Mouse (Mus musculus) midbrain, postnatal 0 days (tissue): Measurements from ENCODE around the gene Hspa4. TPM values are rescaled to one million over a fixed set of nuclear protein-coding genes. Genes with fewer than 3 reads are reported as not detected.
A peak's percentile ranks its signal among the peaks of the same experiment; 100 is the strongest.

Experiments used
- ATAC-seq: fragments of 200-750 bp; cut with Nextera tagmentation; 2 replicates; pipeline ENCODE4 v1.8.0; 2017; ENCODE audit warnings: moderate number of reproducible peaks, mild to moderate bottlenecking, moderate TSS enrichment, moderate library complexity; ENCODE audit not compliant: low FRiP score
- DNase-seq: peaks from one replicate; pipeline ENCODE4 v3.0.0-alpha.2; 2015; ENCODE audit warnings: low spot score
- H3K27ac ChIP-seq: fragments of 300-500 bp; sonication (generic); 2 replicates; pipeline ENCODE4 v1.5.1; 2014; ENCODE audit warnings: low read depth, mild to moderate bottlenecking, low read length, mixed read lengths
- H3K27me3 ChIP-seq: fragments of 300-500 bp; sonication (generic); 2 replicates; pipeline ENCODE4 v1.6.1; 2014; ENCODE audit warnings: low read length, control low read depth, mixed read lengths; ENCODE audit not compliant: insufficient read depth
- H3K36me3 ChIP-seq: fragments of 300-500 bp; sonication (generic); 2 replicates; pipeline ENCODE4 v1.6.1; 2014; ENCODE audit warnings: low read length, control low read depth, mixed read lengths; ENCODE audit not compliant: insufficient read depth
- H3K4me1 ChIP-seq: fragments of 300-500 bp; sonication (generic); 2 replicates; pipeline ENCODE4 v1.6.1; 2014; ENCODE audit warnings: mild to moderate bottlenecking, control low read depth, antibody characterized with exemption, low read length, mixed read lengths; ENCODE audit not compliant: insufficient read depth
- H3K4me2 ChIP-seq: fragments of 300-500 bp; sonication (generic); 2 replicates; pipeline ENCODE4 v1.6.1; 2014; ENCODE audit warnings: low read depth, mild to moderate bottlenecking, low read length, mixed read lengths; ENCODE audit not compliant: poor library complexity, severe bottlenecking
- H3K4me3 ChIP-seq: fragments of 300-500 bp; sonication (generic); 2 replicates; pipeline ENCODE4 v1.5.1; 2014; ENCODE audit warnings: low read depth, mild to moderate bottlenecking, low read length, moderate library complexity
- H3K9ac ChIP-seq: fragments of 300-500 bp; sonication (generic); replicated peaks from 2 replicates; pipeline ENCODE4 v1.6.1; 2014; ENCODE audit warnings: mild to moderate bottlenecking, low read length, moderate library complexity, mixed read lengths; ENCODE audit not compliant: poor library complexity, severe bottlenecking
- H3K9me3 ChIP-seq: fragments of 300-500 bp; sonication (generic); 2 replicates; pipeline ENCODE4 v1.6.1; 2016; ENCODE audit warnings: low read length, control low read depth
- CTCF ChIP-seq: IDR thresholded peaks from 2 replicates; pipeline ENCODE4 v1.5.1; 2016; ENCODE audit warnings: antibody characterized with exemption, mild to moderate bottlenecking
- WGBS: fragments of 180-500 bp; shearing (Covaris S2); extraction: QIAGEN DNeasy Blood & Tissue Kit; methylation state at CpG from one replicate; pipeline ENCODE4 v1.1.7; 2014; 5-methylcytosine and 5-hydroxymethylcytosine counted together
- polyA plus RNA-seq: library from polyadenylated mRNA; unstranded; fragments of >200 nt; fragmentation: Nextera tagmentation; extraction: Ambion mirVana; gene quantifications from 2 replicates; pipeline ENCODE4 v1.2.1, GENCODE M21; 2015
- total RNA-seq: library from RNA; depleted of rRNA; stranded (reverse); fragments of >200 nt; gene quantifications from 2 replicates; pipeline ENCODE4 v1.2.3, GENCODE M21; 2014

Gene Hspa4
- total and polyA plus RNA-seq, 2 experiments from 2014 or later: 42.8 to 93.7 TPM

DNA sequence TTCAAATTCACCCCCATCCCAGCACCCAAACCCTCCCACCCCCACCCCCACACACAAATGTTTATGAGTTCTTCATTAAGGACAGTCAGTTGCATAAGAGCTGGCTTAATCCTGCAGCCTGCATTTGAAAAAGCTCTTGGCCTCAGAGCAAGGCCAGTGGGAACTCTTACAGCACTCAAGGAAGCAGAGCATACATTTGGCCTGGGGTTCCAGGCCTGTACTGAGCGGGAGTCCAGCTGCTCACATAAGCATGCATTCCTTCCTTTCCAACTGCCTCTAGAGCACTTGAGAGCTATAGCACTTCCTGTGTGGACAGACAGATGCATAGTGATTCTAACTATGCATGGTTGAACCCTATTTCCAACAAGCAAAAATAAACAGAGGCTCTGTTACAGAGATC is 40.2 kb downstream of the Hspa4 start:
- 84% methylated on average over 1 of the region's 1 CpGs for WGBS
- no peak for ATAC-seq
- H3K4me3 ChIP-seq: no peak overlapping the region

DNA sequence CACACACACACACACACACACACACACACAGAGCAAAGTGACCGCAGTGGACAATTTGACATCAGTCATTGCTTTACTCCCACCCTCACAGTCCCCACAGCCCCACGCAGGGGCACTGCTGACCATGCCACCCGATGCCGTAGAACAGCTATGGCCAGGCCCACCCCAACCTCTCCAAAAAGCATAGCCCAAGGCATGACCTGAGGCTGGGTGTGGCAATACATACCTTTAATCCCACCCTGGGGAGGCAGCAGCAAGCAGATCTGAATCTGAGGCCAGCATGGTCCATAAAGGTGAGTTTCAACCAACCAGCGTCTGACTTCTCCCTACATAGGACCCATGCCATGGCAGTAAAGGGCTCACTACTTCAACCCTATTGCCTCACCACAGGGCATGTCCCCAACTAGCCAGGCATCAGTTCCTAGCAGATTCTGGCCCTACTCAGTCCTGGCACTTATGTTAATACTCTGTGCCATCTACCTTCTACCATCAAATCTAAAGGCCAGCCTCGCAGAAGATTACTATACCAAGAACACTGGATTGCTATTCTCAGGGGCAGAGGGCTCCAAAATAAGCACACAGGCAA is 41.1 kb downstream of the Hspa4 start:
- Histone ChIP-seq H3K27ac (no peak overlapping the region), H3K9ac (no peak overlapping the region), H3K4me1 (no peaks in the 10 kb centered on the region), H3K4me3 (no peak overlapping the region), H3K4me2 (no peak overlapping the region), H3K27me3 (no peaks in the 10 kb centered on the region), H3K9me3 (no peaks in the 10 kb centered on the region), H3K36me3 (peaks cover 25% of the 10 kb centered on the region)
- 83% methylated on average over 6 of the region's 6 CpGs for WGBS
- TF ChIP-seq CTCF: no peak
- DNase-seq: no peak
- ATAC-seq: no peak

More for the DNA sequence above, 40.2 kb downstream of the Hspa4 start:
- peaks cover 34% of the 10 kb centered on the region for H3K36me3 ChIP-seq
- H3K4me1 ChIP-seq: no peaks in the 10 kb centered on the region
- DNase-seq: no peak
- no peak overlapping the region for H3K9ac ChIP-seq
- TF ChIP-seq CTCF: no peak
- H3K9me3 ChIP-seq: no peaks in the 10 kb centered on the region
- no peak overlapping the region for H3K27ac ChIP-seq
- H3K27me3 ChIP-seq: no peaks in the 10 kb centered on the region
- H3K4me2 ChIP-seq: no peak overlapping the region

DNA sequence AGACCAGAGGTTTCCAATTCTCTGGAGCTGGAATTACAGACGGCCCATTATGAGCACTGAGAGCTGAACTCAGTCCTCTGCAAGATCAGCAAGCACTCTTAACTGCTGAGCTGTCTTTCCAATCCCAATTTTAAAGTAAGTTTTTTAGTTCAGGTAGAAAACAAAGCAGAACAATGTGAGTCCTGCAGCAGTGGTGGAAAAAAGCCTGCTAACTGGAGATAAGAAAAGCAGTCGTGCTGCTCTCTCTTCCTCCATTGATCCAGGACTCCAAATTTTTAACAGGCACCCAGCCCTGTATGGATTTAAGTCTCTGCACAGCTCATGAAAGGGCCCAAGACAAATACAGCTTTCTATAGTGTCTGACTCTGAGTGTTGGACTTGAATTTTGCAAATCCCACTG is 43.3 kb downstream of the Hspa4 start:
- Histone ChIP-seq H3K9me3 (no peaks in the 10 kb centered on the region), H3K4me3 (no peak overlapping the region), H3K36me3 (peaks cover 16% of the 10 kb centered on the region), H3K27ac (no peak overlapping the region), H3K4me2 (no peak overlapping the region), H3K9ac (no peak overlapping the region), H3K27me3 (no peaks in the 10 kb centered on the region), H3K4me1 (no peaks in the 10 kb centered on the region)
- 77% methylated on average over 2 of the region's 2 CpGs for WGBS
- TF ChIP-seq CTCF: no peak
- ATAC-seq (no peak), DNase-seq (no peak)

DNA sequence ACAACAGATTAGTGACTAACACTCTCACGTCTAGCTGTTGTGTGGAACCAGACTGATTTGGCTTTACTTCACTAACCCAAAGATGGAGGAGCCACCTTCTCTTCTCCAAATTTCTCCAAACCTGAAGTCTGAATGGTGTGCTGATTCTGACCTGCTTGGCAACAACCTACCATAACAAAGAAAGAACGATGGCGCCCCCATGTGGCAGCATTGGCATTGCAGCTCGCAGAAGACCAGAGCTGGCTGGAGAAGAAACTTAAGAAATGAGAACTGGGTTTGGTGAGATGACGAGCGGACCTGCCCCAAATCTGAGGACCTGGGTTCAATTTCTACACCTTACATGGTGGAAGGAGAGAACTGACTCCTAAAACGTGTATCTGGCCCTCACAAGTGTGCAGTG is 45.3 kb downstream of the Hspa4 start:
- no peak overlapping the region for H3K9ac ChIP-seq
- H3K4me3 ChIP-seq: no peak overlapping the region
- peak; percentile 96 for TF ChIP-seq CTCF
- ATAC-seq (peak; percentile 29; the same call in 1 of the 2 replicates), DNase-seq (peak; percentile 79)
- H3K36me3 ChIP-seq: no peaks in the 10 kb centered on the region
- no peak overlapping the region for H3K27ac ChIP-seq
- no peaks in the 10 kb centered on the region for H3K9me3 ChIP-seq
- WGBS: 40% methylated on average over 7 of the region's 7 CpGs
- H3K4me2 ChIP-seq: no peak overlapping the region
- no peaks in the 10 kb centered on the region for H3K4me1 ChIP-seq
- H3K27me3 ChIP-seq: no peaks in the 10 kb centered on the region

DNA sequence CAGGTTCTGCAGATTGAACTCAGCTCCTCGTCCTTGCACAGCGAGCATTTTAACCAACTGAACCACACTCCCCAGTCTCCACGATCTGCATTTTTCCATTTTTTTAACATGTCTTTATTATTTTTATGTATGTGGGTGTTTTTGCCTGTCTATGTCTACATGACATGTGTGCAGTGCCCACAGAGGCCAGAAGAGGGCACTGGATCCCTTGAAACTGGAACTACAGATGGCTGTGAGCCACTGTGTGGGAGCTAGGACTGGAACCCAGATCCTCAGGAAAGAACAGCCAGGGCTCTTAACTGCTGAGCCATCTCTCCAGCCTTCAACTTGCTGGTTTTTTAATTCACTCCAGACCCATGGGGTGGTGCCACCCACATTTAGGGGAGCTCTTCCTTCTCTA is 45.8 kb downstream of the Hspa4 start:
- peak; percentile 22; the same call in 1 of the 2 replicates for TF ChIP-seq CTCF
- no peak overlapping the region for H3K4me3 ChIP-seq
- no peaks in the 10 kb centered on the region for H3K4me1 ChIP-seq
- no peak overlapping the region for H3K27ac ChIP-seq
- no peak for DNase-seq
- no peak for ATAC-seq
- no peak overlapping the region for H3K4me2 ChIP-seq
- no peak overlapping the region for H3K9ac ChIP-seq
- H3K9me3 ChIP-seq: no peaks in the 10 kb centered on the region
- WGBS: 91% methylated on average over 3 of the region's 3 CpGs
- no peaks in the 10 kb centered on the region for H3K36me3 ChIP-seq
- no peaks in the 10 kb centered on the region for H3K27me3 ChIP-seq

DNA sequence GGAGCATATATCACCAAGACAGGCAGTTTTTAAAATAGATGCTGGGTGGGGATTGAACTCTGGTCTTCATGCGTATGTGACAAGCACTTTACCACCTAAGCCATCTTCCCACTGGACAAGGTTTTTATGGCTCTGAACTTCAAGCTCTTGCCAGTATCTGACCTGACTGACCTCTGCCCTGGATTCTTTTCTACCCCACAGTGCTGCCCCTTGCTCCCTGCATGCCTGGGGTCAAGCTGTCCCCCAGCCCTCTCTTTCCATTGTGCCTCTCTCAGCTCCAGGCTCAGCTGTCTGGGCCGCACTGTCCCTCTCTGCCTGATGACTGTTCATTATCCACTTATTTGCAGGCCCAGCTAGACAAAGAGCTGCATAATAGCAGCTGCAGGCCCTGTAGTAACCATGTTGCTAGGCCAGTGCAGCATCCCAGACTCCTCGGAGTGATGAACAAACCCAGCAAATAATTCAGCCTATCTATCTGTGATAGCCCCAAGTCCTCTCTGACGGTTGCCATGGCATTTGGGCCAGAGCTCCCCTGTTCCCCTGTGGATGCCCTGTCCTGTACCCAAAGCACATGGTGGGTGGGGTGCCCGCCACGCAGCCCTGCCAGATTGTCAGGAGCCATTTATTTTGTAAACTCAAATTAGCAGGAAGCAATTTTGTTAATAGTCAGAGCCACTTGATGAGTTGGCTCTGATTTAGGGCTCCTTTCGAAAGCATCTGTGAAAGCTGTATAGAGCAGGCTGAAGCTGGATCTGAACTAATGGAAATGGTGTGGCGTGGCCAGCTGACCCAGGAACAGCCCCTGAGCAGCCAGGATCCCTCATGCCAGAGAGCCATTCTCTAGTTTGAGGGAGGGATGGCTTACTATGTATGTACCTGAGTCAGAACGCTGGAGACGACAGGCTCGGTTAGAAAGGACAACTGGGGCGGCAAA is 47.8 kb downstream of the Hspa4 start:
- 72% methylated on average over 12 of the region's 12 CpGs for WGBS
- Histone ChIP-seq H3K27ac (no peak overlapping the region), H3K4me3 (no peak overlapping the region), H3K9ac (no peak overlapping the region), H3K4me2 (no peak overlapping the region), H3K27me3 (no peaks in the 10 kb centered on the region), H3K4me1 (no peaks in the 10 kb centered on the region), H3K9me3 (no peaks in the 10 kb centered on the region), H3K36me3 (no peaks in the 10 kb centered on the region)
- no peak for TF ChIP-seq CTCF
- DNase-seq (peak; percentile 37), ATAC-seq (no peak)
